ENCODE assay signal across 8 mouse cellular contexts in genomic region chr6:119479876-119480705, GRCm38 (mm10). TPM values are rescaled to one million over a fixed set of nuclear protein-coding genes. Genes with fewer than 3 reads are reported as not detected.
DNase-seq lines count a peak whose midpoint lies in the region; ATAC-seq and TF ChIP-seq lines count a peak whose summit lies in the region.

No protein-coding gene starts in this region.

- H3K9ac ChIP-seq in intestine, embryonic 15.5 days, result peak overlapping the region; percentile 58
- peak overlapping the region; percentile 98 for H3K9ac ChIP-seq in limb, embryonic 11.5 days (ENCODE audit: low read length)
- H3K9ac ChIP-seq in midbrain, embryonic 13.5 days (replicated peaks), result peak overlapping the region; percentile 96

- no peak; the same call in 1 of the 2 replicates for TF ChIP-seq POLR2A in spleen, adult 2 months (IDR thresholded peaks at IDR 0.05; ENCODE audit: low read depth, low read length)

- H3K4me1 ChIP-seq in intestine, embryonic 15.5 days (replicated peaks), result peaks cover 30% of the 10 kb centered on the region
- peaks cover 30% of the 10 kb centered on the region for H3K4me1 ChIP-seq in limb, embryonic 11.5 days (ENCODE audit: control insufficient read depth, insufficient read depth, low read length)
- H3K4me1 ChIP-seq in midbrain, embryonic 13.5 days (replicated peaks), result peaks cover 57% of the 10 kb centered on the region
- H3K4me1 ChIP-seq in spleen, adult 2 months (ENCODE audit: control insufficient read depth, insufficient read depth, insufficient read length), result peaks cover 7% of the 10 kb centered on the region; the same call in 1 of the 2 replicates

- H3K9me3 ChIP-seq in intestine, embryonic 15.5 days, result no peaks in the 10 kb centered on the region
- no peaks in the 10 kb centered on the region for H3K9me3 ChIP-seq in limb, embryonic 11.5 days (ENCODE audit: control insufficient read depth, low read length)
- H3K9me3 ChIP-seq in midbrain, embryonic 13.5 days, result no peaks in the 10 kb centered on the region

- H3K4me3 ChIP-seq in intestine, embryonic 15.5 days (replicated peaks), result peak overlapping the region; percentile 59
- peak overlapping the region; percentile 88 for H3K4me3 ChIP-seq in limb, embryonic 11.5 days (ENCODE audit: low read depth, low read length)
- H3K4me3 ChIP-seq in midbrain, embryonic 13.5 days (replicated peaks), result peak overlapping the region; percentile 98
- H3K4me3 ChIP-seq in spleen, adult 2 months (ENCODE audit: extremely low read depth, insufficient read depth, insufficient read length), result peak overlapping the region; percentile 100

- peak overlapping the region; percentile 87 for H3K4me2 ChIP-seq in intestine, embryonic 15.5 days (replicated peaks)
- peak overlapping the region; percentile 96 for H3K4me2 ChIP-seq in limb, embryonic 11.5 days (ENCODE audit: low read depth, severe bottlenecking)
- peak overlapping the region; percentile 97 for H3K4me2 ChIP-seq in midbrain, embryonic 13.5 days (replicated peaks)

- peak; percentile 45 for ATAC-seq in common myeloid progenitor, adult 5-6 weeks (replicated peaks; ENCODE audit: low read depth, poor library complexity, severe bottlenecking)
- ATAC-seq in intestine, embryonic 15.5 days, result peak; percentile 61
- peak; percentile 27; the same call in 1 of the 2 replicates for ATAC-seq in limb, embryonic 11.5 days (ENCODE audit: insufficient number of reproducible peaks, low FRiP score, low TSS enrichment, low read depth)
- peak; percentile 24 for ATAC-seq in midbrain, embryonic 13.5 days

- peak; percentile 27 to 52 for DNase-seq in left cerebral cortex, adult 18-20 months (ENCODE audit: low spot score in 2 of 2)
- no peak for DNase-seq in left cerebral cortex, adult 9 months (ENCODE audit: low spot score in 2 of 2)
- DNase-seq in gastrocnemius, postnatal 10 days, result peak; percentile 60
- peak; percentile 74 for DNase-seq in limb, embryonic 11.5 days (ENCODE audit: low spot score)
- peak; percentile 38 to 56 for DNase-seq in spleen, adult 2 months (ENCODE audit: low read depth in 1 of 2, low spot score in 2 of 2)

- WGBS in intestine, embryonic 15.5 days, result under 1% methylated on average over 70 of the region's 70 CpGs
- WGBS in limb, embryonic 11.5 days, result under 1% methylated on average over 70 of the region's 70 CpGs
- 0% methylated on average over 70 of the region's 70 CpGs for WGBS in midbrain, embryonic 13.5 days
- under 1% methylated on average over 70 of the region's 70 CpGs for WGBS in spleen, adult 2 months

- H3K27ac ChIP-seq in intestine, embryonic 15.5 days, result peak overlapping the region; percentile 95
- H3K27ac ChIP-seq in limb, embryonic 11.5 days (replicated peaks; ENCODE audit: low read depth, low read length), result peak overlapping the region; percentile 99
- H3K27ac ChIP-seq in midbrain, embryonic 13.5 days, result peak overlapping the region; percentile 100
- H3K27ac ChIP-seq in spleen, adult 2 months (ENCODE audit: insufficient read depth, low read length), result peak overlapping the region; percentile 95

- 0 out of 2 replicates have a peak, but pooled peaks cover 4% of the 10 kb centered on the region for H3K36me3 ChIP-seq in intestine, embryonic 15.5 days
- H3K36me3 ChIP-seq in limb, embryonic 11.5 days (ENCODE audit: control insufficient read depth, insufficient read depth, low read length), result peaks cover 3% of the 10 kb centered on the region
- peaks cover 23% of the 10 kb centered on the region for H3K36me3 ChIP-seq in midbrain, embryonic 13.5 days
- H3K36me3 ChIP-seq in spleen, adult 2 months (ENCODE audit: control insufficient read depth, insufficient read depth, low read length), result peaks cover 3% of the 10 kb centered on the region

- H3K27me3 ChIP-seq in intestine, embryonic 15.5 days (replicated peaks), result no peaks in the 10 kb centered on the region
- H3K27me3 ChIP-seq in limb, embryonic 11.5 days (ENCODE audit: control insufficient read depth, insufficient read depth, low read length), result no peaks in the 10 kb centered on the region
- H3K27me3 ChIP-seq in midbrain, embryonic 13.5 days, result no peaks in the 10 kb centered on the region
- H3K27me3 ChIP-seq in spleen, adult 2 months (ENCODE audit: control insufficient read depth, insufficient read depth, low read length), result no peaks in the 10 kb centered on the region

- TF ChIP-seq CTCF in spleen, adult 2 months (IDR thresholded peaks at IDR 0.05; ENCODE audit: extremely low read depth, insufficient read depth, insufficient read length, insufficient replicate concordance), result no peak

RNA-seq across cellular contexts. Expression of gene Fbxl14, which starts 0.6 kb away (rescaled TPM):
- 10 to 100 TPM; 40.0 to 42.2 TPM for total RNA-seq in left cerebral cortex, adult 18-20 months (2021)
- total RNA-seq in common myeloid progenitor, adult 5-6 weeks (2017), result 39.2 and 48.1 TPM in 2 replicates
- 10 to 100 TPM; 12.5 to 14.1 TPM for total RNA-seq in gastrocnemius, postnatal 10 days (2021)
- polyA plus RNA-seq in intestine, embryonic 15.5 days (2015; fragmentation: Nextera tagmentation; extraction: Ambion mirVana), result 4.6 and 4.7 TPM in 2 replicates
- polyA plus RNA-seq in limb, embryonic 11.5 days (2014; fragmentation: Nextera tagmentation; extraction: Ambion mirVana), result 5.7 and 6.7 TPM in 2 replicates
- 3.5 and 4.1 TPM in 2 replicates for polyA plus RNA-seq in midbrain, embryonic 13.5 days (2015; fragmentation: Nextera tagmentation; extraction: Ambion mirVana)
- 83.8 and 131 TPM in 2 replicates for polyA plus RNA-seq in spleen, adult 2 months (2012; rRNA removed)

Comparison
In these comparisons a context has a peak if more than half of its experiments do, and no peak if none do; other contexts are left out.
1. DNase-seq: peak in left cerebral cortex, adult 18-20 months (2 of 2), gastrocnemius, postnatal 10 days (single experiment), limb, embryonic 11.5 days (single experiment) and spleen, adult 2 months (2 of 2); none in left cerebral cortex, adult 9 months (0 of 2).
2. RNA of gene Fbxl14, which starts 0.6 kb away (polyA plus RNA-seq): 83.8 to 131 TPM in spleen, adult 2 months; 5.7 to 6.7 TPM in limb, embryonic 11.5 days, 4.6 to 4.7 TPM in intestine, embryonic 15.5 days and 3.5 to 4.1 TPM in midbrain, embryonic 13.5 days; every median in the first group is over 10 times any median in the second.
3. Peak in every context shown above with its lines, with median percentiles within 50 percentile points of each other: ATAC-seq, H3K27ac ChIP-seq, H3K4me2 ChIP-seq, H3K4me3 ChIP-seq and H3K9ac ChIP-seq.